Mouse (Mus musculus) skeletal muscle tissue, adult 2 months (tissue): ENCODE data around the gene Clca3a1.

Experiments used
- DNase-seq: peaks from one replicate; pipeline ENCODE4 v3.0.0-alpha.2; 2012; ENCODE audit warnings: low read depth, low spot score

The Clca3a1 gene

GRCm38 (mm10) chr3:144681542-144681941, 79.2 kb downstream of the Clca3a1 start:
- DNase-seq = no peak

DNA sequence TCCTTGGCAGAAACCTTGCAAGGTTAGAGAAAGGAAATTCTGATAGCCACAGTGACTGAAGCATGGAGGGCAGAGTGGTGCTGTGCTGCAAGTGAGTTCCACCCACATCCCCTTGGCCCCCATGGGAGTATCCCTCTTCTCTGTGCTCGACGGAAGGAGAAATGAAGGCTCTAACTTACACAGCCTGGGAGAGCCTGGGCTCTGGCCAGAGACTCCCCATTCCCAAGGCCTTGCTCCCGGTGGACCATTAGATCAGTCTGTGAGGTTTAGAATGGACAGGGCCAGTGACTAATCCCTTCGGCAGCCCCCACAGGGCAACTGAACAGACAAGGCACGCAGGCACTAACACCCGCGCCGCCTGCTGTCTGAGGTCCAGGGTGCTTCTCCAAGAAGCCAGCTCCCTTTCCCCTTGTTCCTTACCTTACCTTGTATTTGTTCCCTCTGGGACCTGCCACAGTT, 81.0 kb downstream of the Clca3a1 start:
- DNase-seq = no peak
